Mouse (Mus musculus): ENCODE measurements around the gene Ccdc85c.

The Ccdc85c gene

DNA sequence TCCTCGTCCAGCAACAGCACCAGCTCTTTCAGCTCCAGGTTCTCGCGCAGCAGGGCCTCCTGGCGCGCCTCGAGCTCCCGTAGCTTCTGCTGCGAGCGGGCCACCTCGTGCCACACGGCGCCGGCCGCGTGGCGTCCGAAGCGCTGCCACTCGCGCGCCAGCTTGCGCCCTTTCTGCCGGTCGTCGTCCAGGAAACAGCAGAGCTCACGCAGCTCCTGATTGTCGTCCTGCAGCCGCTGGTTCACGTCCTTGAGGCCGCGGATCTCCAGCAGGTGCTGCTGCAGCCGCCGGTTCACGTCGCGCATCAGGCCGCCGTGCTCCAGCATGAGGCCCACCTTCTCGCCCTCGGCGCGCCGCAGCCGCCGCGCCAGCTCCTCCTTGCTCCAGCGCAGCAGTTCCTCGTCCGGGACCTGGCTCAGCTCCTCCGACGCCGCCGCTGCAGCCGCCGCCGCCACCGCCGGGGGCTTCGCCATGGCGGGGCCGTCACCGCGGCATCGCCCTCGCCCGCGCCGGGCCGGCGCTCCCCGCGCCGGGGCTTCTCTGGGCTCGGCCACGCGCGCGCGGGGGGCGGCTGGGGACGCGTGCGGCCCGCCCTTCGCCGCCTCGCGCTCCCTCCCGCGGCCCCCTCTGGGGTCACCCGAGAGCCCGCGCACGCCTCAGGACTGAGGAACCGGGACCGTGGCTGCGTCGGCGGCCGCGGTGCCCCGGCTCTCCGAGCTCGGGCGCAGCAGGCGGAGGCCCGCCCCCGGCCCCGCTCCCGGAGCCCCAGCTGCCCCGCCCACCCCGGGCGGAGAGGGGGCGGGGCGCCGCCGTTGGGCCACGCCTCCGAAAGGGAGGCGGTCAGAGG, at the start of gene Ccdc85c:
Gene Ccdc85c, minus strand, starts transcription at position 765 of the 847 bp plus-strand sequence.
- DNase-seq, result peak; percentile 43

GRCm38 (mm10) chr12:108320096-108320495, 44.9 kb upstream of the Ccdc85c start:
- no peak for DNase-seq

DNA sequence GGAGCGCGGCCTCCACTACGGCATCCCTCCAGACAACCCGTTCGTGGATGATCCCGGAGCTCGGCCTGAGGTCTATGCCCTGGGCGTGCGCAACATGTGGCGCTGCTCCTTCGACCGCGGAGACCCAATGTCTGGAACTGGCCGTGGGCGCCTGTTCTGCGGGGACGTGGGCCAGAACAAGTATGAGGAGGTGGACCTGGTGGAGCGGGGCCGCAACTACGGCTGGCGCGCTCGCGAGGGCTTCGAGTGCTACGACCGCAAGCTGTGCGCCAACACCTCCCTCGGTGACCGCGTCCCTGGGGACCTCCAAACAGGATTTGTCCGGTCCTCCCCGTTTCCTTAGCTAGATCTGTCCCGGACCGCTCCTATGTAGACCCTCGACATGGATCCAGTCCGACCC, 43.3 kb upstream of the Ccdc85c start:
- DNase-seq, result no peak

DNA sequence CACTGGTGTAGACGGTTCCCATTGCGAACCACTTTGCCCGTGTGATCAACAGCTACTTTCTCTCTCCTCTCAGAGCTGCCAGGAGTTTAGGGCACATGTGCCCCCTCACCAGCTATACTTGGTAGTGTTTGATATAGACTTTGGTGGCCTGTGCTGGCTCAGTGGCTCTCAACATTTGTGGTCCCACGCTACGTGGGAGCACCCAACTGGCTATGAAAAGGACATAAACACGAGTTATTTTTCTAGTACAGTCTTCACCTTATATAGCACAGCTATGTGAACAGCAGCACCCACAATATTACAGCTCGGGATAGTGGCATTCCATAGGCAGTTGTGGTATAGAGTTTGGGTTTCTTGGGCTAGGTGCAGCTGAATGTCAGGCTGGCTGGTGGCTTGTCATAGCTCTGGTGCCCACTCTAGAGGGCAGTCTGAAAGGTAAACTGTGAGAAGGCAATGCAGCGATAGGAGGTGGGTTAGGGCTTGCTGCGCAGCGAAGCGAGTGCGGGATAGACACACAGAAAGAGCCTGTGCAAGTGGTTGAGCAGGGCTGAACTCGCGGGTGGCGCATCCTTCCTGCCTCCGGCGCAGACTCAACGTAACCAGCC, 42.7 kb upstream of the Ccdc85c start:
- no peak for DNase-seq

GRCm38 (mm10) chr12:108317201-108317738, 42.0 kb upstream of the Ccdc85c start:
- DNase-seq, result no peak

DNA sequence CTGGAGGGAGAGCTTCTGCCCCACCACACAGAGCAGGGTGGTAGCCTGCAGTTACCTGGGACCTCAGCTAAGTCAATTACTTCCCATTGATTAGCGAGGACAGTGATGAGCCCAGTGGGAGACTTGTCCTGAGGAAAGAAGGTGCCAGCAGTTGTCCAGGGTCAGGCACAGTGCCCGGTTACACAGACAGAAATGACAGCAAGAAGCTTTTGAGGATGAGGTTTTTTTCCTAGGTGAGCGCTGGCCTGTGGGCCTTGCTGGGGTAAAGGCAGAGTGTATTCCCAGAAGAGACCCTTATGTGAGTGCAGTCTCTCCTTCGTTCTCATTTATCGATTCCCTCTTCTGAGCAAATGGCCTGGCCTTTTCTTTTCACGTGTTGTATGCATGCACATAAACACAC, 41.4 kb upstream of the Ccdc85c start:
- no peak for DNase-seq

- DNase-seq, result no peak
Measured at GRCm38 (mm10) chr12:108315818-108316217, 40.6 kb upstream of the Ccdc85c start.

DNA sequence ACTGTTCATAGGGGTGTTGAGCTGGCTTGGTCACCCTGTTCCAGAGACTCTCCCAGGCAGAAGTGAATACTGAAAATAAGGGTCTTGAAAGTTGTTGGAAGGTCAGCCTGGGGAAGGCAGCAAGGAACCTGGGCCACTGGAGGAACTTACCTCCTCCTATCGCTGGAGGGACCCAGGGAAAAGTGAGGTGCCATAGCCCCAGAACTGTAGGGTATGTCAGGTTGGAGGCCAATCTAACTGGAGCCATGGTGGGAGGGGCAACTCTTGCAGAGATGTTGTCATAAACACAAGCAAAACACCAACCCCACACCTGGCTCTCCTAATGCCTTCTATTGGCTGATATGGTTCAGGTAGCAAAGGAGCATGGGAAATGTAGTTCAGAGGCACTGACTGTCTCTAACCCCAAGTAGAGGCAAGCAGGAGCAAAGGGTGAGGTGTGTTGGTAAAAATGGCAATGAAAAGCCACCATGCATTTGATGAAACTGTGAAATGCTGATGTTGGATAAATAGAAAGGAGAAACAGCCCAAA, 38.1 kb upstream of the Ccdc85c start:
- no peak for DNase-seq

- DNase-seq, result no peak
Measured at GRCm38 (mm10) chr12:108312432-108312851, 37.2 kb upstream of the Ccdc85c start.

DNA sequence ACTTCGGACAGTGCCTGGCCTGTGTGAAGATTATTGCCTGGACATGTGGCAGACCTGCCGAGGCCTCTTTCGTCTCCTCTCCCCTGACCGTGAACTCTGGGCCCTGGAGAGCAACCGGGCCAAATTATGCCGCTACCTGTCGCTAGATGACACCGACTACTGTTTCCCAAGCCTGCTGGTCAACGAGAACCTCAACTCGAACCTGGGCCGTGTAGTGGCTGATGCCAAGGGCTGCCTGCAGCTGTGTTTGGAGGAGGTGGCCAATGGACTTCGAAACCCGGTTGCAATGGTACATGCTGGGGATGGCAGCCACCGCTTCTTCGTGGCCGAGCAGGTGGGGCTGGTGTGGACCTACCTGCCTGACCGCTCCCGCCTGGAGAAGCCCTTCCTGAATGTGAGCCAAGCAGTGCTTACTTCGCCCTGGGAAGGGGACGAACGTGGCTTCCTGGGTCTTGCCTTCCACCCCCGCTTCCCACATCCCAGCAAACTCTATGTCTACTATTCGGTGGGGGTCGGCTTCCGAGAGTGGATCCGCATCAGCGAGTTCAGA, 36.6 kb upstream of the Ccdc85c start:
- DNase-seq, result no peak

DNA sequence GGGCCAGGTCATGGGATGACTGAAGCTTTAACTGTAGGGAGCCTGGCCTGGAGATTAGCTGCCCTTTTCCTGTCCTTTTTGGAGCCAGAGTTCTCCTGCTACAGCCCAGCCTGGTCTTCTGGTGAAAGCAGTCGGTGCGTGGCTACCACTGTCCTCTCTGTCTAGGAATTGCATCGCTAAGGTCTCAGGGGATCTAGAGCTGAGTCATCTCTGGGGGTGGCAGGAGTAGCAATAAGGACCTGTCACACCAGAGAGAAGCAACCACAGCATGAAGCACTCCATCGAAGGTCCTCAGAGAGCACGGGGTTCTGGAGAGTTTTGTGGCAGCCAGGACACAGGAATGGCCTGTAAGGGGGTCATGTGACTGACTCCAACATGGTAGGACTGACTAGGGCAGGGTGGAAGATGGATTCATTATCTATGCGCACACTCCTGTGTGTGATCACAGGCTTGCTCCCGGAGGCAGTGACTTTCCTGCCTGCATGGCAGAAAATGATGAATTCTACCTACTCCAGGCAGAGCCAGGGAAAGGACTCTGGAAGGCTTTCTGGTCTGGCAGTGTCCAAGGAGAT, 35.3 kb upstream of the Ccdc85c start:
- DNase-seq, result no peak

DNA sequence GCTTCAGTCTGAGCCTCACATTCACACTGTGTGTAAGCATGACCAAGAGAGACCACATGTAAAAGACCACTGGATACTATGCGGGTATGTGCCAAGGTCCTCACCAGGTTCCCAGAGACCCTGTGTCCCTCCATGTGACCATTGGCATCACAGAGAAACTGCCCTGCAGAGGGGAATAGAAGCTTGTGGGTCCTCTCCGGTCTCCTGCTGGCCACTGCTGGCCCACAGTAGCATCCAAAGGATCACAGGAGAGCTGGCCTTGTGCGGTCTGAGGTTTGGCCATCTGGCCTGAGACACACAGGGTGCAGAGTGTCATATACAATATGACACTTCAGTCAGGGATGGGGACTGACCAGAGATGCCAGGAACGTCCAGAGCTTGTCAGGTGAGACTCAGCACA, 34.8 kb upstream of the Ccdc85c start:
- DNase-seq, result no peak

GRCm38 (mm10) chr12:108309116-108309794, 34.0 kb upstream of the Ccdc85c start:
- no peak for DNase-seq

DNA sequence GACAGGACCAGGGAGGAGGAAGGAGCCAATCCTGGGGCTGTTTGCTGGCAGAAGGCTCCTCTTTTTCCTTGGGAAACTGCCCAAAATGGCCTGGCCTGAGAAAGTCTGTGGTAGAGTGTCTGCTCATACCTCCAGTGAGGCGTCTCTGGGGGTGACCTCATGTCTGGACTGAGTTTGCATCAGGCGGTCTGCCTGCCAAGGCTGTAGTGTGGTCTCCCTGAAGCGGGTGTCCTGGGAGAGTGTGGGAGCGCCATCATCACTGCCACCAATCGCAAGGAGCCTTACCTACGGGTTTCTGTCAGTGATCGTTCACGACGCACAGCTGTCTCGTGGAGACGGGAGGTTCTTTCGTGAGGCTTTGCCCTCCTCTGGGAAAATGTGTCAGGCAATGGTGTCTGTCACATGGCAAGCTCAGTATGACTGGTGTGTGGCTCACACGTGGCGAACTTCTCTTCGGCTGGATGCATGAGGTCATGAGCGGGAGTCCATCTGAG, 33.2 kb upstream of the Ccdc85c start:
- no peak for DNase-seq

- peak; percentile 60 for DNase-seq
Measured at GRCm38 (mm10) chr12:108307553-108307952, 32.3 kb upstream of the Ccdc85c start.

DNA sequence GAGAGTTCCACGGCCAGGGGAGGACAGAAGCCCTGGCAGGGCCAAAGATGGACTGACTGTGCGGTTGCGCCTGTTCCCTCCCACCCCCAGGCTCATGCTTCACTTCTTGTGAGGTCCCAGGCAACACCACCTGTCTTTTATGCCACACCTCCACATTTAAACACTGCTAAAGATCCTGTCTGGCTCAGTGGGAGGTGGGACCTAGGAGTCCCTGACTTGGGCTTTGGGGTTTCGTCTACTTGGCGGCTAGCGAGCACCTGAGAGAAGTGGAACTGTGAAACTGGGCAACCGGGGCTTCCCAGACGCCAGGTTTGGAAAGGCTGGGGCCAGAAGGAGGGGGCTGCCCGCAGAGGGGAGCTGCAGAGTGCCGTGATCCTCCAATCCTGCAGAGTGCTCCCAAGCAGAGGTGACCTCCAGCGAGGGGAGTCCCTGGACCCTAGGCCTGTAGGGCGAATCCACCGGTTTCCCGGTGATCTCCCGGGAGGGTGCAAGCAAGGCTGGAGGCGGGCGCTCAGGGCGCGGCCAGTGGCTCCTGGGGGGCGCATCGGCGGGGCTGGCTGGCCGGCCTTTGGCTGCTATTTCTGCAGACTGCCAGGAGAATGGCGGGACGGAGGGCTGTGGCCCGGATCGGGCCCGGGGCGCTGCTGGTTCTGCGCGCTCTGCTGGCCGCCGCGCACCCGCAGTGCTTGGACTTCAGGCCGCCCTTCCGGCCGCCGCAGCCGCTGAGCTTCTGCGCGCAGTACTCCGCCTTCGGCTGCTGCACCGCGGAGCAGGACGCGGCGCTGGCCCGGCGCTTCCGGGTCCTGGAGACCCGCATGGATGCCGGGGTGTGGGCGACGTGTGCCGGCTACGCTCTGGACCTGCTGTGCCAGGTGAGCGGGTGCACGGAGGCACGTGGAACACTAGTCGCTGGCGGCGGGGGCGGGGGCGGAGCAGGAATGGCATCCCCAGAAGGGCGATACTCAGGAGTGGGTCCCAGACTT, 30.9 kb upstream of the Ccdc85c start, which contains the start of gene Hhipl1:
Gene Hhipl1, plus strand, starts transcription at position 459 of the 983 bp plus-strand sequence.
- DNase-seq, result no peak

DNA sequence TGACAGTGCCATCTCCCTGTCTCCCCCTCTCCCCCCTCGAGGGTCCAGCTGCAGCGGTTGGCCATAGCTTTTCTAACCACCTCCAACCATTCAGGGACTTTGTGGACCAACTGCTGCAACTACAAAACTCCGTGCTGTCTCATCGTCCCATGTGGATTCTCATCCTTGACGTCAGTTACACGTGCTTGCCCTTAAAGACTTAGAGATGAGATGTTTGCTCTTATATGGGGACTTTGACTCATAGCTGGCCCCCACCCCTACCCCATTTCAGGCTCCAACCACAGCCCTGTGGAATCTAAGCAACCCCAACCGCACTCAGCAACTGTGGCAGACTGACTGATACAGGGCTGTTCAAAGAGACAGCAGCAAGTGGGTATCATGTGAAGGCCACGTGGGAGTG, 29.9 kb upstream of the Ccdc85c start:
- no peak for DNase-seq

GRCm38 (mm10) chr12:108303778-108304365, 28.6 kb upstream of the Ccdc85c start:
- DNase-seq, result no peak

GRCm38 (mm10) chr12:108301006-108301405, 25.8 kb upstream of the Ccdc85c start:
- DNase-seq, result no peak

DNA sequence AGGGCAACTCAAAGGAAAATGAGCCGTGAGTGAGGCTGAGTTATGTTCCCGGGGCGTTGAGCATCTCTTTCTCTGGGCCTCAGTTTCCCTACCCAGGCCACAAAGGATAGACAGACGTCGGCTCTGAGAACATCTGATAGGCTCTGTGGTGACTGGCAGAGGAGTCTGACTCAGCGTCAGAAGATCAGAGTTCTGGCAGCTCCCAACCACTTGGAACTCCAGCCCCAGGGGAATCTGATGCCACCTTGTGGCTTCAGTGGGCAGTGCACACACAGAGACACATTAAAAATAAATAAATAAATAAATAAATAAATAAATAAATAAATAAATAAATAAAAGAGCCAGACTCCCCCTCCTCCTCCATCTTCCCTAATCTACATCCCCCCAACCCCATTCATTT, 21.8 kb upstream of the Ccdc85c start:
- no peak for DNase-seq

DNA sequence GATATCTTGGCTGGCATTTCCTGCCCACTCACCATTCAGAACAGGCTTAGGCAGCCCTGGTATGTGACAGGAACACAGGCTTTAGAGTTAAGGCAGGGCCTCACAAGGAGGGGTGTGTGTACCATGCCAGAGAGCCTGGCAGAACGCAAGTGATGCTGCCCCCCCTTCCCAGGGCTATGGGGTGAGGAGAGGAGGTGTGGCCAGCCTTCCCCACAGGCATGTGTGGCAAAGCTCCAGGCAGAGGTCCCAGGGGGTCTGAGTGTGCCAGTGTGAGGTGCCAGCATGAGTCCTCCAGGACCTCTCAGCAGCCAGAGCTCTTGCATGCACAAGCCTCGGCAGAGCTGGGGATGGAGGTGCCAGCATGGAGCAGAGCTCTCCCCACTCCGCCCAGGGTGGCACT, 19.4 kb upstream of the Ccdc85c start:
- no peak for DNase-seq
